Mouse (Mus musculus) right cerebral cortex, postnatal 10 days (tissue): ENCODE measurements around the gene Gfpt1.
"Not testable (repeated sequence)": the region's sequence is repeated elsewhere in the genome, so short reads cannot be mapped to it uniquely, and the experiment has no call there.

Experiments used
- DNase-seq, 2 experiments: peaks; one replicate each; pipeline ENCODE4 v3.0.0; 2021; ENCODE audit warnings: low spot score in 2 of 2

Gene Gfpt1

DNA sequence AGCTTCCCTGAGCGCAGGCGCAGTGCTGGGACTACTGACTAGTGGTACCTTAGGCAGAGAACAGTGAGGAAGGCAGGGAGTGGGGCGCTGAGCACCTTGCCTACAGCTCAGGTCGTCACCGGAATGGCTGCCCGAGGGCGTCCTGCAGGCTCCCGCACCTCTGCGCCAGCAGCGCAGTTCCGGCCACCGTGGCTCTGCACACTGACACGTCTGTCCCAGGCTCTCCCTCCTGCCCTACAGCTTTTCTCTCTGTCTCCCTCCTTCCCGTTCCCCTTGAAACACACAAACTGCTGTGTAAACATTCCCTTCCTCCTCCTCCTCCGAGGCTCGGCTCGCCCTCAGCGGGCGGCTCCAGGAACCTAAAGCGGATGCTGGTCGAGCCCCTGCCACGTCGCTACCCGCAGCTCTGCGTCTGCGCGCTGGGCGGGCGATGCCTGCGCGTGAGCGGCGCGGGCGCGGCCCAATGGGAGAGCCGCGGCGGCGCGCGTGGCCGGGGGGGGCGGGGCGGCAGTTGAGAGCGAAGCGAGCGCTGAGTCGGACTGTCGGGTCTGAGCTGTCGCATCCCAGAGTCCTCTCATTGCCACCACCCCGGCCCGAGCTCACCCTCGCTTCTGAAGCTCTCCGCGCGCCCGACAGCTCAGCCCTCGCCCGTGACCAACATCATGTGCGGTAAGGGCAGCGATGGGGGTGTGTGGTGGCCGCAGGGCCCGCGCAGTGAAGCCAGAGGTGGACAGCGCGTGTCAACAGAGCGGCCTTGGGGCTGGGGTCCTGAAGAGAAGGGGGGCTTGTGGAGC lies at the start of gene Gfpt1:
TSS of gene Gfpt1 (plus strand) at position 510 of the 794 bp plus-strand sequence.
- DNase-seq: peak; percentile 97

DNA sequence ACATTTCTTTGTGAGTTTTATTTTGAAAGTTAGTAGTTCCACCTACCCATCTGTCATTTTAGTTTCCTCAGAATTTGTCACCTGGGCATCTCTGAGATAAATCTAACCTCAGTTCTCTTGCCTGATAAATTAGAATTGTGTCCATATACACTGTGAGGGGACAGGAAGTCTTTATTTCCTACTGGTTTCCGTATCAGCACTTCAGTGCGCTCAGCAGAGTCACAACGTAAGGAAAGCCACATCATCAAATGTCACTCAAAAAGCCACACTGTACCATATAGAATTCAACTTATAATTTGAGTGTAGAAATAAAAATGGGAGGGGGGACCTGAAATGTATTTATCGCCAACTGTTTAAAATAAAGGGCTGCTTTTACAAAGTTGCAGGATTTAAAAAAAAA lies 48.4 kb upstream of the Gfpt1 start:
- no peak for DNase-seq

GRCm38 (mm10) chr6:86996629-86997307 lies 45.9 kb upstream of the Gfpt1 start:
- peak; percentile 53 to 58 for DNase-seq

GRCm38 (mm10) chr6:86997360-86997759 lies 45.3 kb upstream of the Gfpt1 start:
- no peak for DNase-seq

GRCm38 (mm10) chr6:87001995-87002394 lies 40.7 kb upstream of the Gfpt1 start:
- DNase-seq: no peak

- peak; percentile 85 to 88 for DNase-seq
Measured at GRCm38 (mm10) chr6:87002521-87003055, 40.1 kb upstream of the Gfpt1 start.

DNA sequence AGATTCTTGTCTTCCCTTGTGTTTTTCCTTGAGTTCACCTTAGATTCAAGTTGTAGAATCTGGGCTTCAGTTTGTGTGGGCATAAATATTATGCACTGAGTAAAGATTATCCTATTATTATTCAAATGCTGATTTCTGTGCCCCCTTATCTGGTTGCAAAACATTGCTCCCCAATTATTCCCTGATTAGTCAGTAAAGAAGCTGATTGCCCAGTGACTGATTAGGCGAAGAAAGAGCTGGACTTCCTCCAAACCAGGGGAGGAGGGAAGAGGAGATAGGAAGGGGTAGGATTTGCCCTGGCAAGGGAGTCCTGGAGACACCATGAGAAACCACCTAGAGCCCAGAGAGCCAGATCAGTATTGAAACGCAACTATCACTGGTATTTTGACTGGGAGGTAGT lies 38.5 kb upstream of the Gfpt1 start:
- no peak for DNase-seq

- no peak for DNase-seq
Measured at GRCm38 (mm10) chr6:87005577-87005976, 37.1 kb upstream of the Gfpt1 start.

GRCm38 (mm10) chr6:87008887-87009286 lies 33.8 kb upstream of the Gfpt1 start, which contains the start of gene Nfu1:
Gene Nfu1, plus strand, starts transcription at chr6:87009236.
- no peak for DNase-seq

DNA sequence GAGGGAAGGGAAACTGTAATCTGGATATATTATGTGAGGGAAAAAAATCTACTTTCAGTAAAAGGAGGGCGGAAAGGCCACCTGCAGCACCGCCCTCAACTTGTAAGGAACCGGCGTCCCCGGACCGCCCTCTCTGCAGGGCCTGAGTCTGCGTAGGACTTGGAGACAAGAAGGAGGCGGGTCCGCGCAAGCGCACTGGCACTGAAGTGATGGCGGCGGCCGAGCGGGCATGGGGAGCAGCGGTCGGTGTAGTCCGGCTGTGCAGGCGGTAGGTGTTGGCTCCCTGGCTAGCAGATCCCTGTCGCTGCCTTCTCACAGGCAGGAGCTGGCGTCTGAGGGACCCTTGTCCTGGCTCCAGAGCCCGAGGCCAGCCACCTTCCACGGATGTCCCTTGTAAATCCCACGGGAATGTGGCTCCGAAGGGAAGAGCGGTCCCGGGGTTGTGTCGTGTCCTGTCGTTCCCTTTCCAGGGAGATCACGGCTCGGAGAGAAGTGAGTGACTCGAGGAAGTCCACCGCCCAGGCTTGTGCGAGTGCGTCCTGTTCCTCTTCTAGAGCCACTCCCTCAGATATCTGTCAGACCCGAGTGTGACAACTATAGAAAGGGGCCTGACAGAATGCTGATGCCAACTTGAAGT lies 32.8 kb upstream of the Gfpt1 start:
- peak; percentile 95 to 96 for DNase-seq

GRCm38 (mm10) chr6:87016916-87017315 lies 25.7 kb upstream of the Gfpt1 start:
- DNase-seq: no peak

GRCm38 (mm10) chr6:87018874-87019273 lies 23.8 kb upstream of the Gfpt1 start:
- no peak for DNase-seq

DNA sequence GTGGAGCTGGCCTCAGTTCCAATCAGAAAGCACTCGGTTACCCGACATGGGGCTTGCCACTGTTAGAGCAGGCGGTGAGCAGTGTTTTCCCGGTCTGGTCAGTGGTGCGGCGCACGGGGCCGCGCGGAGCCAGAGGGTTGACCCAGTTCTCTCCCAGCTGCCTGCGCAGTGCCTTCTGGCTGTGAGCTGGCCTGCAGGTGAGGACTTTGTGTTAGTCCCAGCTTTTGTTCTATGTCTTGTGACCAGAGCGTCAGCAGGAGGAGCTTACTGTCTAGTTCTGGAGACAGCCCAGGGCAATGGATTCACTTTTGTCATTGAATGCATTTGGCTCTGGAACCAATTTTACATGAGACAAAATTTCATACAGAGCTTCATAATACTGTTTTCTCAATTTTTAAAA lies 20.9 kb upstream of the Gfpt1 start:
- DNase-seq: no peak

GRCm38 (mm10) chr6:87026980-87027379 lies 15.7 kb upstream of the Gfpt1 start:
- DNase-seq: no peak

DNA sequence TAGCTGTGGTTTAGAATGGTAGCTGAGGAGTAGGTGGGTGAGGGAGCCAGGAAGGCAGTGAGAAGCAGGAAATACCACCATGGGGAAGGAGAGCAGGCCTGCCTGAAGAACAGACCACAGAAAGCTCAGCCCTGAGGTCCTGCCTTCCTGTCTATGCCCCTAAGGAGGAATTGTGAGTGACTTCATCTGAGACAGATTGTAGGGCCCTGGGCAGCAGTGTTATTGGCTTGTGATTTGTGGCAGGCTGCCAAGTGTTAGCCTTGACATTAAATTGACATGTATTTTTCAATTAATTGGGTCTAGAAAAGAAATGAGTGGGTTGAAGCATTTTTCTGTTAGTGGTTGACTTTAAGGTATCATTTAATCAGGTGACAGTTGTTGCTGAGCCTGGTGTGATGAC lies 13.8 kb upstream of the Gfpt1 start:
- no peak for DNase-seq

DNA sequence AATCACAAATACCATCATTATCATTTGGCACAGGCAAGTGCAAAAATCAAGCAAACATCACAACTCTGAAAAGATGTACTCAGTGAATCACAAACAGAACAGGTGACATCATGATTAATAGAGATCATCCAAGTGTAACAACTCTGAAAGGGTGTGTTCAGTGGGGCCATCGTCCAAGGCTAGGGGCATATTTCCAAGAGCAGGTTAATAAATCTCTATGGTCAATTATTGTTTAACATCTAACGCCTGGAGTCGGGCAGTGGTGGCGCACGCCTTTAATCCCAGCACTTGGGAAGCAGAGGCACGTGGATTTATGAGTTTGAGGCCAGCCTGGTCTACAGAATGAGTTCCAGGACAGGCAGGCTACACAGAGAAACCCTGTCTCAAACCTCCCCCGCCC lies 11.3 kb upstream of the Gfpt1 start:
- DNase-seq: not testable (repeated sequence)

DNA sequence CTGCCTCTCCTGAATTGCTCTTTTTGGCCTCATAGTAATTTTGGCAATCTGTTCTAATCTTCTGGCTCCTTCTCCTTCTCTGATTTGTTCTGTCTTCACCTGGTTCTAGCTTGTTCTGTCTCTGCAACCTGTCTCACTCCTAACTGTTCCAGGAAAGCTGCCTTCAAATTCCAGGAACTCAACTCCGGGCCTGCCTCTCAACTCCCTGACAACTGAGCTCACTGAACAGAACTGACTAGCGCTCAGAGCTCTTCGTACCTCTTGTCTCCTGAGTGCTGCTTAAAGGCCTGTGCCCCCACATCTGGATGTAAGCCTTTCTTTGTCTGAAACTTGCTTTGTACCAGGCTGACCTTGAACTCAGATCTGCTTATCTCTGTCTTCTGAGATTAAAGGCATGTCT lies 10.2 kb upstream of the Gfpt1 start:
- no peak for DNase-seq

- no peak for DNase-seq
Measured at GRCm38 (mm10) chr6:87034395-87034794, 8.3 kb upstream of the Gfpt1 start.

DNA sequence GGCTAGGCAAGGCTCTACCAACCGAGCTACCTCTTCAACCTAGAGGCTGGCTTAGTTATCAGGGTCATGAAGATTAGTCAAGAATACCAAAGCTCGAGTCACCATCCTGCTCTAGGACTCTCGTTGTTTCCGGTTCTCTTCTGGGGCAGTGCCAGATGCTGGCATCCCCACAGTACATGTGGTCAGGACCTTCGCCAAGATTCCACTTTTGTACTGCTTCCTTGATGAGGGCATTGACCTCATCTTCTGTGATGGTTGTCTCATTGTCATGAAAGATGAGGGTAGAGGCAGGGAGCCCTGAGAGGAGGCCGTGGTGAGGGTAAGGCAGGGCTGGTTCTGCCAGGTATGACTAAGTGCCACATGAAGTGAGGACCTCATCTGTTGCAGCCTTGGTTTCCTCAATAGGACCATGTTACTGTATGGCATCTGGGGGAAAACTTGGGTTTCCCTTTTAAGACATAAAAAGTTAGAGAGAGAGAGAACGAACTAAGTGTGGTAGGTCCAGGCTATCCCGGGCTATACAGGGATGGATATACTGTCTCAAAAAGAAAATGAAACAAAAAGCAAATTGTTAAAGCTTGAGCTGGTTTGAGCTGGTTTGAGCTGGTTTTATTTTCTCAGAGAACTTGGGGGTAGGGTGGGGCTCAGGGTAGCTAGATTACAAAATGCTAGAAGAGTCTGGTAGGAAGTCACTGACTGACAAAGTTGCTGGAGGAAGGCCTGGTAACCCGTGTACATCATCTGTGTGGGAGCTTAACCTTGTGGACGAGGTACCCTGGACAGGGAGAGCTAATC lies 4.6 kb upstream of the Gfpt1 start:
- DNase-seq: no peak

DNA sequence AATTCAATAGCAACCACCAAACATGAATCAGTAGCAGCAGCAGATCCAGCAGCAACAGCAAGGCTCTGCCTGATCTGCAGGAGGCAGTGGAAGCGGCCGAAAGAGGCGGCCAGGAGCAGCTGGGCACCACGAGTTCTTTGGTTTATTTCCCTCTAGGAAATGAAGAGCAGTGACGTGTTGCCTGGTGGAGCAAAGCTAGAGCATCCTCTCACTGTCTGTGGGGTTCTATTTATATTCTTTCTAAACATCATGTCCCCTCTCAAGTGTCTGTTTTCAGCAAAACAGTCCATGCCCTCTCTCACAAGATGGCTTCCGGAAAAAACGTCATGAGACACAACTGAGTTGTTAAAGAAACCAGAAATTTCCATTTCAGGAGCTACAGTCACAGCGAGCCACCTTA lies 3.5 kb upstream of the Gfpt1 start:
- no peak for DNase-seq

DNA sequence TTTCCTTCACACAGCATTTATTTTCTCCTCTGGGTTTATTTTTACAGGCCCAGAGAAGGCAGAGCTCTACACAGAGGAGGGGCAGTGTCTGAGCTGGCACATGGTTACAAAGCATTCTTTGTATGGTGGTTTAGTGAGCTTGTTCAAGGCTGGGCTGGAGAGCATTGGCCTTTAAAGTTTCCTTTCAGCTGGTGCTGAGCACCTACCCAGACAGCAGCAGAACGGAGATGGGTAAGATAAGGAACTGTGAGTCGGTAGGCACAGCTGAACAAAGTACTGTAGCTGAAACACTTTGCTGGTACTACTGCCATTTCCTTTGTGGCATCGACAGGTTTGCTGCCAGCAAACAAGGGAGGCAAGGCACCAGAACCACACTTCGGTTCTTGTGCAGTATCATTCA lies 1.7 kb upstream of the Gfpt1 start:
- DNase-seq: peak in 1 of 2 experiments; percentile 41

- DNase-seq: no peak
Measured at GRCm38 (mm10) chr6:87041431-87041830, 1.2 kb upstream of the Gfpt1 start.
